Mouse (Mus musculus) heart, adult 2 months (tissue): ENCODE measurements around the gene Foxj2. TPM values are rescaled to one million over a fixed set of nuclear protein-coding genes. Genes with fewer than 3 reads are reported as not detected.

Experiments
- DNase-seq, 2 experiments: peaks; one replicate each; pipeline ENCODE4 v3.0.0; 2021
- H3K27ac ChIP-seq: fragments of 200-600 bp; 2 replicates; pipeline ENCODE4 v1.8.1; 2022
- H3K27me3 ChIP-seq: fragments of 200-500 bp; 2 replicates; pipeline ENCODE4 v1.6.1; 2012; ENCODE audit warnings: mild to moderate bottlenecking, low read length, inconsistent platforms, mixed read lengths; ENCODE audit not compliant: control insufficient read depth, insufficient read depth
- H3K36me3 ChIP-seq: fragments of 200-500 bp; 2 replicates; pipeline ENCODE4 v1.6.1; 2012; ENCODE audit warnings: low read length, inconsistent platforms; ENCODE audit not compliant: control insufficient read depth, insufficient read depth
- H3K4me1 ChIP-seq: fragments of 200-500 bp; 2 replicates; pipeline ENCODE4 v1.6.1; 2011; ENCODE audit warnings: low read length; ENCODE audit not compliant: control insufficient read depth, insufficient read depth
- H3K4me3 ChIP-seq: fragments of 200-600 bp; 2 replicates; pipeline ENCODE4 v1.8.1; 2022
- H3K79me2 ChIP-seq: fragments of 200-500 bp; replicated peaks from 2 replicates; pipeline ENCODE4 v1.6.1; 2012; ENCODE audit warnings: mild to moderate bottlenecking, inconsistent platforms, low read length, moderate library complexity, mixed read lengths; ENCODE audit not compliant: control insufficient read depth, insufficient read depth
- H3K9ac ChIP-seq: fragments of 200-500 bp; 2 replicates; pipeline ENCODE4 v1.6.1; 2012; ENCODE audit warnings: low read depth, mild to moderate bottlenecking, control low read depth, inconsistent platforms, low read length, mixed read lengths
- CTCF ChIP-seq: fragments of 200-600 bp; IDR thresholded peaks from 2 replicates; pipeline ENCODE4 v1.8.1; 2022; ENCODE audit warnings: antibody characterized with exemption, mild to moderate bottlenecking, moderate library complexity
- EP300 ChIP-seq: fragments of 200-500 bp; IDR thresholded peaks from 2 replicates; pipeline ENCODE4 v1.6.1; 2011; ENCODE audit warnings: low read depth, low read length, control low read depth; ENCODE audit not compliant: insufficient read depth
- POLR2A ChIP-seq: fragments of 200-500 bp; IDR thresholded peaks from 2 replicates; pipeline ENCODE4 v1.6.1; 2011; ENCODE audit warnings: mild to moderate bottlenecking, low read depth, low read length, control low read depth; ENCODE audit not compliant: insufficient read depth
- WGBS: fragments of 180-500 bp; shearing (Covaris S2); methylation state at CpG from one replicate; pipeline ENCODE4 v1.1.7; 2018; 5-methylcytosine and 5-hydroxymethylcytosine counted together
- intact Hi-C: fragments of 180-260 bp; cut with DNase I; formaldehyde crosslinking; loops from one replicate; pipeline ENCODE4 v1.15.1; 2025
- polyA plus RNA-seq: library from polyadenylated mRNA; depleted of rRNA; stranded (reverse); fragments of >200 nt; gene quantifications from 2 replicates; pipeline ENCODE4 v1.2.3, GENCODE M21; 2012
- total RNA-seq, 2 experiments: library from RNA; stranded (reverse); gene quantifications; 2 replicates each; pipeline ENCODE4 v1.2.3; 2021

Foxj2 gene
- total and polyA plus RNA-seq, 3 experiments, result 19.8 to 36.3 (median 35.2) TPM

GRCm38 (mm10) chr6:122828086-122828485 lies 8.4 kb downstream of the Foxj2 start:
- Histone ChIP-seq H3K4me3 (no peak overlapping the region), H3K9ac (no peak overlapping the region), H3K36me3 (no peaks in the 10 kb centered on the region; the same call in 1 of the 2 replicates), H3K4me1 (peaks cover 20% of the 10 kb centered on the region), H3K27ac (no peak overlapping the region), H3K27me3 (no peaks in the 10 kb centered on the region), H3K79me2 (peaks cover 2% of the 10 kb centered on the region; the same call in 1 of the 2 replicates)
- intact Hi-C loops, result no loop called here
- peak; percentile 34 to 46 for DNase-seq
- TF ChIP-seq EP300, result no peak
- peak; percentile 67 for TF ChIP-seq CTCF
- WGBS, result 65% methylated on average over 13 of the region's 13 CpGs

- H3K4me1 ChIP-seq, result no peaks in the 10 kb centered on the region
- no peak overlapping the region for H3K4me3 ChIP-seq
- no peaks in the 10 kb centered on the region for H3K36me3 ChIP-seq
- no peak for TF ChIP-seq CTCF
- TF ChIP-seq POLR2A, result no peak
- no peak for TF ChIP-seq EP300
- 77% methylated on average over 7 of the region's 7 CpGs for WGBS
- no peak overlapping the region for H3K9ac ChIP-seq
- 0 out of 2 replicates have a peak, but pooled peaks cover 2% of the 10 kb centered on the region for H3K79me2 ChIP-seq
- no peaks in the 10 kb centered on the region for H3K27me3 ChIP-seq
- intact Hi-C loops, result no loop called here
- DNase-seq, result no peak
- H3K27ac ChIP-seq, result no peak overlapping the region
Observed at GRCm38 (mm10) chr6:122832880-122833279, 13.2 kb downstream of the Foxj2 start.

GRCm38 (mm10) chr6:122834365-122834764 lies 14.7 kb downstream of the Foxj2 start:
- H3K9ac ChIP-seq, result no peak overlapping the region
- 63% methylated on average over 4 of the region's 4 CpGs for WGBS
- H3K79me2 ChIP-seq, result no peaks in the 10 kb centered on the region
- TF ChIP-seq POLR2A (no peak), EP300 (no peak), CTCF (peak; percentile 100)
- no peaks in the 10 kb centered on the region for H3K27me3 ChIP-seq
- peak; percentile 43 to 64 for DNase-seq
- H3K36me3 ChIP-seq, result no peaks in the 10 kb centered on the region
- no peak overlapping the region for H3K27ac ChIP-seq
- intact Hi-C loops, result no loop called here
- no peaks in the 10 kb centered on the region for H3K4me1 ChIP-seq
- no peak overlapping the region for H3K4me3 ChIP-seq

GRCm38 (mm10) chr6:122836974-122837373 lies 17.3 kb downstream of the Foxj2 start:
- intact Hi-C loops, result loop anchor here (2.0 kb wide), 1 partner anchor 32 kb away; no protein-coding TSS in a partner anchor

GRCm38 (mm10) chr6:122837539-122837938 lies 17.8 kb downstream of the Foxj2 start:
- Histone ChIP-seq H3K4me1 (no peaks in the 10 kb centered on the region), H3K79me2 (no peaks in the 10 kb centered on the region), H3K36me3 (no peaks in the 10 kb centered on the region), H3K9ac (no peak overlapping the region), H3K4me3 (no peak overlapping the region), H3K27me3 (no peaks in the 10 kb centered on the region), H3K27ac (no peak overlapping the region)
- intact Hi-C loops, result loop anchor here (2.0 kb wide), 1 partner anchor 33 kb away; no protein-coding TSS in a partner anchor
- WGBS, result 86% methylated on average over 5 of the region's 5 CpGs
- no peak for DNase-seq
- TF ChIP-seq POLR2A (no peak), EP300 (no peak), CTCF (no peak)

More at GRCm38 (mm10) chr6:122836974-122837373, 17.3 kb downstream of the Foxj2 start:
- WGBS, result 98% methylated on average over 3 of the region's 3 CpGs
- DNase-seq, result no peak
- Histone ChIP-seq H3K4me1 (no peaks in the 10 kb centered on the region), H3K79me2 (no peaks in the 10 kb centered on the region), H3K27ac (no peak overlapping the region), H3K9ac (no peak overlapping the region), H3K27me3 (no peaks in the 10 kb centered on the region), H3K36me3 (no peaks in the 10 kb centered on the region), H3K4me3 (no peak overlapping the region)
- TF ChIP-seq CTCF (peak; percentile 22; the same call in 1 of the 2 replicates), POLR2A (no peak), EP300 (no peak)

GRCm38 (mm10) chr6:122843759-122844158 lies 24.0 kb downstream of the Foxj2 start:
- no peak overlapping the region for H3K4me3 ChIP-seq
- H3K27ac ChIP-seq, result no peak overlapping the region
- DNase-seq, result no peak
- no peak overlapping the region for H3K9ac ChIP-seq
- intact Hi-C loops, result no loop called here
- no peaks in the 10 kb centered on the region for H3K4me1 ChIP-seq
- H3K79me2 ChIP-seq, result no peaks in the 10 kb centered on the region
- H3K27me3 ChIP-seq, result no peaks in the 10 kb centered on the region
- 89% methylated on average over 6 of the region's 6 CpGs for WGBS
- TF ChIP-seq EP300, result no peak
- TF ChIP-seq CTCF, result no peak
- no peak for TF ChIP-seq POLR2A
- H3K36me3 ChIP-seq, result no peaks in the 10 kb centered on the region
